In the genomic region with DNA sequence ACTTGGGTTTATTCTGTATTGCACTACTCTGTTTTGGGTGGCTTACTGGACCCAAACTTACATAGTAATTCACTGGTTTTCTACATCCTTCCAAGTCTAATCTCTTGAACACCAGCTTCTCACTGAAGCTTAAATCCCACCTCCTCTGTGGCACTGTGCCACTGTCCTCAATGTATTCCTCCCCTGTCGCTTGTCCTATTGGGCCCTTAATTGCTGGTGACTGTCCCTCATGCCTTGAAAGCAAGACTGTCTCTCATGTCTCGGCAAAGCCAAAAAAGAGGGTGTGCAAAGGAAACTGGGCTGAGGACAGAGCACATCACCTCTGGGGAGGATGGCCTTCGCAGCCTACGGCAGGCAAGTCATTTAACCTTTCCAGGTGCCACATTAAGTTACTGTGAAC, we compare ENCODE assay signal across 8 mouse cellular contexts. TPM values are rescaled to one million over a fixed set of nuclear protein-coding genes. Genes with fewer than 3 reads are reported as not detected.
DNase-seq lines count a peak whose midpoint lies in the region; ATAC-seq and TF ChIP-seq lines count a peak whose summit lies in the region.

No protein-coding gene starts in this region.

- TF ChIP-seq POLR2A in kidney, adult 2 months (IDR thresholded peaks at IDR 0.05; ENCODE audit: low read depth, low read length) = no peak
- no peak for TF ChIP-seq POLR2A in bone marrow, adult 2 months (IDR thresholded peaks at IDR 0.05; ENCODE audit: borderline replicate concordance, control insufficient read depth, low read depth, low read length)

- DNase-seq in kidney, adult 2 months = no peak
- no peak for DNase-seq in kidney, adult 8-10 months
- no peak for DNase-seq in midbrain, postnatal 0 days (ENCODE audit: low spot score)
- no peak for DNase-seq in adrenal gland, adult 8-10 months
- DNase-seq in gastrocnemius, postnatal 36 days = no peak
- no peak for DNase-seq in layer of hippocampus, postnatal 10 days (ENCODE audit: low spot score in 2 of 2)

- no peak for ATAC-seq in hindbrain, embryonic 16.5 days
- no peak for ATAC-seq in midbrain, postnatal 0 days (ENCODE audit: low FRiP score)

- 0 out of 2 replicates have a peak overlapping the region, but pooled peaks have one; percentile 7 for H3K4me3 ChIP-seq in kidney, adult 2 months (ENCODE audit: insufficient read depth, low read depth, low read length)
- H3K4me3 ChIP-seq in bone marrow, adult 2 months (replicated peaks; ENCODE audit: control insufficient read depth, low read depth, low read length) = peak overlapping the region; percentile 87
- H3K4me3 ChIP-seq in hindbrain, embryonic 16.5 days (ENCODE audit: low read length) = peak overlapping the region; percentile 87
- H3K4me3 ChIP-seq in midbrain, postnatal 0 days (ENCODE audit: low read depth, low read length) = peak overlapping the region; percentile 98

- H3K4me1 ChIP-seq in kidney, adult 2 months (ENCODE audit: control insufficient read depth, insufficient read depth, low read length) = peaks cover 4% of the 10 kb centered on the region
- peaks cover 3% of the 10 kb centered on the region for H3K4me1 ChIP-seq in bone marrow, adult 2 months (ENCODE audit: control insufficient read depth, insufficient read depth, low read length)
- H3K4me1 ChIP-seq in hindbrain, embryonic 16.5 days (ENCODE audit: control insufficient read depth, insufficient read depth, low read depth, low read length) = peaks cover 9% of the 10 kb centered on the region
- H3K4me1 ChIP-seq in midbrain, postnatal 0 days (ENCODE audit: insufficient read depth, low read length) = no peaks in the 10 kb centered on the region

- no peak for TF ChIP-seq CTCF in kidney, adult 2 months (conservative IDR thresholded peaks at IDR 0.05; ENCODE audit: insufficient read depth, insufficient read length, low read depth, low read length)
- no peak for TF ChIP-seq CTCF in bone marrow, adult 2 months (IDR thresholded peaks at IDR 0.05; ENCODE audit: control insufficient read depth, insufficient read depth, low read length)
- TF ChIP-seq CTCF in midbrain, postnatal 0 days (IDR thresholded peaks at IDR 0.05) = no peak

- H3K27me3 ChIP-seq in kidney, adult 2 months (replicated peaks; ENCODE audit: control insufficient read depth, insufficient read depth, low read length) = no peaks in the 10 kb centered on the region
- H3K27me3 ChIP-seq in hindbrain, embryonic 16.5 days (replicated peaks; ENCODE audit: control insufficient read depth, insufficient read depth, low read length) = no peaks in the 10 kb centered on the region
- no peaks in the 10 kb centered on the region for H3K27me3 ChIP-seq in midbrain, postnatal 0 days (ENCODE audit: insufficient read depth, low read length)

- 35% methylated on average over 4 of the region's 4 CpGs for WGBS in kidney, adult 2 months
- WGBS in bone marrow, adult 2 months = 38% methylated on average over 4 of the region's 4 CpGs
- WGBS in hindbrain, embryonic 16.5 days = 23% methylated on average over 4 of the region's 4 CpGs
- WGBS in midbrain, postnatal 0 days = 23% methylated on average over 4 of the region's 4 CpGs

- peaks cover 1% of the 10 kb centered on the region; the same call in 1 of the 2 replicates for H3K36me3 ChIP-seq in kidney, adult 2 months (ENCODE audit: control insufficient read depth, insufficient read depth, low read length)
- peaks cover 23% of the 10 kb centered on the region for H3K36me3 ChIP-seq in hindbrain, embryonic 16.5 days (ENCODE audit: control insufficient read depth, insufficient read depth, low read length)
- H3K36me3 ChIP-seq in midbrain, postnatal 0 days (ENCODE audit: insufficient read depth, low read length) = peaks cover 29% of the 10 kb centered on the region

- H3K4me2 ChIP-seq in hindbrain, embryonic 16.5 days (ENCODE audit: low read length) = peak overlapping the region; percentile 90
- H3K4me2 ChIP-seq in midbrain, postnatal 0 days (ENCODE audit: low read depth, low read length, poor library complexity, severe bottlenecking) = peak overlapping the region; percentile 74

- H3K9ac ChIP-seq in hindbrain, embryonic 16.5 days (ENCODE audit: low read depth, low read length) = peak overlapping the region; percentile 79
- peak overlapping the region; percentile 89 for H3K9ac ChIP-seq in midbrain, postnatal 0 days (replicated peaks; ENCODE audit: low read length, poor library complexity, severe bottlenecking)

- H3K27ac ChIP-seq in kidney, adult 2 months (ENCODE audit: insufficient read depth, low read depth, low read length) = no peak overlapping the region
- no peak overlapping the region for H3K27ac ChIP-seq in bone marrow, adult 2 months (ENCODE audit: control insufficient read depth, insufficient read depth, low read depth, low read length, poor library complexity)
- H3K27ac ChIP-seq in hindbrain, embryonic 16.5 days (ENCODE audit: low read depth, low read length) = peak overlapping the region; percentile 80; the same call in 1 of the 2 replicates
- peak overlapping the region; percentile 86 for H3K27ac ChIP-seq in midbrain, postnatal 0 days (ENCODE audit: low read depth, low read length)

- no peaks in the 10 kb centered on the region for H3K9me3 ChIP-seq in hindbrain, embryonic 16.5 days (ENCODE audit: control insufficient read depth, low read length)
- no peaks in the 10 kb centered on the region for H3K9me3 ChIP-seq in midbrain, postnatal 0 days (ENCODE audit: low read length)

- intact Hi-C loops in gastrocnemius, postnatal 36 days (cut with DNase I) = no loop called here

RNA-seq across cellular contexts. Expression of gene Eef1e1, which starts 1.0 kb away (rescaled TPM):
- polyA plus RNA-seq in kidney, adult 2 months (2012; rRNA removed) = 4.6 and 7.7 TPM in 2 replicates
- 25.1 and 27.2 TPM in 2 replicates for polyA plus RNA-seq in bone marrow, adult 2 months (2011; ENCODE audit: insufficient read depth, insufficient read length, low replicate concordance, missing spikeins)
- polyA plus RNA-seq in hindbrain, embryonic 16.5 days (2015; fragmentation: Nextera tagmentation; extraction: Ambion mirVana) = 101 and 108 TPM in 2 replicates
- total RNA-seq in midbrain, postnatal 0 days (2014; rRNA removed) = 32.2 and 40.6 TPM in 2 replicates
- polyA plus RNA-seq in midbrain, postnatal 0 days (2015; fragmentation: Nextera tagmentation; extraction: Ambion mirVana) = 108 and 118 TPM in 2 replicates
- 10 to 100 TPM; 18.5 to 42.6 (median 34.1) TPM for total RNA-seq in adrenal gland, adult 8-10 months (2022)
- total RNA-seq in gastrocnemius, postnatal 36 days (2021) = 10 to 100 TPM; 11.8 to 13.3 TPM
- total RNA-seq in layer of hippocampus, postnatal 10 days (2021) = 10 to 100 TPM; 43.7 to 47.2 TPM

RNA-seq across cellular contexts. Expression of gene Bloc1s5, which starts 23.0 kb away (rescaled TPM):
- 7.6 and 7.8 TPM in 2 replicates for polyA plus RNA-seq in kidney, adult 2 months (2012; rRNA removed)
- 4.8 and 5.0 TPM in 2 replicates for polyA plus RNA-seq in bone marrow, adult 2 months (2011; ENCODE audit: insufficient read depth, insufficient read length, low replicate concordance, missing spikeins)
- 22.2 and 24.7 TPM in 2 replicates for polyA plus RNA-seq in hindbrain, embryonic 16.5 days (2015; fragmentation: Nextera tagmentation; extraction: Ambion mirVana)
- total RNA-seq in midbrain, postnatal 0 days (2014; rRNA removed) = 8.9 and 20.6 TPM in 2 replicates
- polyA plus RNA-seq in midbrain, postnatal 0 days (2015; fragmentation: Nextera tagmentation; extraction: Ambion mirVana) = 18.6 and 23.9 TPM in 2 replicates
- total RNA-seq in adrenal gland, adult 8-10 months (2022) = 10 to 100 TPM; 23.9 to 32.4 (median 24.1) TPM
- 1 to 10 TPM; 6.6 TPM for total RNA-seq in gastrocnemius, postnatal 36 days (2021)
- 10 to 100 TPM; 11.1 to 12.3 TPM for total RNA-seq in layer of hippocampus, postnatal 10 days (2021)

Comparison
In these comparisons a context has a peak if more than half of its experiments do, and no peak if none do; other contexts are left out.
1. H3K27ac ChIP-seq: peak in hindbrain, embryonic 16.5 days (single experiment) and midbrain, postnatal 0 days (single experiment); none in kidney, adult 2 months (single experiment) and bone marrow, adult 2 months (single experiment).
2. H3K4me3 ChIP-seq: peak in every context shown above with its lines; median percentile 98 in midbrain, postnatal 0 days; 87 in bone marrow, adult 2 months; 87 in hindbrain, embryonic 16.5 days; 7 in kidney, adult 2 months.